ENCODE assay signal across 9 mouse cellular contexts in genomic region chr10:116949111-116950008, GRCm38 (mm10). TPM values are rescaled to one million over a fixed set of nuclear protein-coding genes. Genes with fewer than 3 reads are reported as not detected.
DNase-seq lines count a peak whose midpoint lies in the region; ATAC-seq and TF ChIP-seq lines count a peak whose summit lies in the region.
"Had no signal": no experiment of that assay in that cellular context is flagged by ENCODE, and none has a peak within 500 bp of the region (broad histone marks: within the 10 kb centered on the region; RNA-seq: fewer than 3 reads in every experiment).

No protein-coding gene starts in this region.

- H3K27me3 ChIP-seq in midbrain, embryonic 13.5 days: no peaks in the 10 kb centered on the region
- H3K27me3 ChIP-seq in stomach, postnatal 0 days (ENCODE audit: control insufficient read depth, insufficient read depth, low read length): no peaks in the 10 kb centered on the region

- H3K4me1 ChIP-seq in midbrain, embryonic 13.5 days (replicated peaks): peaks cover 21% of the 10 kb centered on the region
- no peaks in the 10 kb centered on the region for H3K4me1 ChIP-seq in stomach, postnatal 0 days (replicated peaks; ENCODE audit: control insufficient read depth, insufficient read depth)

- 1% methylated on average over 44 of the region's 44 CpGs for WGBS in midbrain, embryonic 13.5 days
- WGBS in stomach, postnatal 0 days: 5% methylated on average over 44 of the region's 44 CpGs

- intact Hi-C loops in gastrocnemius, postnatal 14 days (cut with DNase I; ENCODE audit: low total_unique reads): no loop called here
- intact Hi-C loops in heart, postnatal 36 days (cut with DNase I): loop anchor here (5.0 kb wide), 2 partner anchors 198 to 263 kb away; partner anchors contain the start of gene Frs2
- intact Hi-C loops in left cerebral cortex, postnatal 4 days (cut with DNase I): loop anchor here (10.0 kb wide), 1 partner anchor 95 kb away; the partner anchor contains the start of gene Lrrc10

- peak; percentile 28; the same call in 1 of the 2 replicates for ATAC-seq in common myeloid progenitor, adult 5-6 weeks (replicated peaks; ENCODE audit: low read depth, poor library complexity, severe bottlenecking)
- peak; percentile 41 for ATAC-seq in midbrain, embryonic 13.5 days
- ATAC-seq in stomach, postnatal 0 days (ENCODE audit: low FRiP score, low TSS enrichment): no peak; the same call in 1 of the 2 replicates

- H3K4me3 ChIP-seq in midbrain, embryonic 13.5 days (replicated peaks): peak overlapping the region; percentile 79
- H3K4me3 ChIP-seq in stomach, postnatal 0 days (ENCODE audit: low read depth, low read length): peak overlapping the region; percentile 75

- DNase-seq in gastrocnemius, postnatal 4 days (ENCODE audit: low spot score in 2 of 2): peak; percentile 33
- no peak for DNase-seq in gastrocnemius, postnatal 14 days
- DNase-seq in Muller cell, postnatal 12 days (ENCODE audit: inconsistent ontology term): peak; percentile 56
- DNase-seq in heart, postnatal 36 days: peak; percentile 33 to 41
- DNase-seq in left cerebral cortex, postnatal 4 days: peak; percentile 39
- no peak for DNase-seq in stomach, postnatal 0 days (ENCODE audit: low spot score)

- peak overlapping the region; percentile 84 for H3K9ac ChIP-seq in midbrain, embryonic 13.5 days (replicated peaks)
- peak overlapping the region; percentile 76 for H3K9ac ChIP-seq in stomach, postnatal 0 days (ENCODE audit: low read length)

- no peak for TF ChIP-seq EP300 in stomach, postnatal 0 days (optimal IDR thresholded peaks at IDR 0.05)

- H3K36me3 ChIP-seq in midbrain, embryonic 13.5 days: no peaks in the 10 kb centered on the region
- no peaks in the 10 kb centered on the region for H3K36me3 ChIP-seq in stomach, postnatal 0 days (ENCODE audit: control insufficient read depth, insufficient read depth, low read length)

- peak overlapping the region; percentile 75 for H3K4me2 ChIP-seq in midbrain, embryonic 13.5 days (replicated peaks)
- peak overlapping the region; percentile 98 for H3K4me2 ChIP-seq in stomach, postnatal 0 days (replicated peaks; ENCODE audit: low read depth)

- H3K9me3 ChIP-seq in midbrain, embryonic 13.5 days: 0 out of 2 replicates have a peak, but pooled peaks cover 3% of the 10 kb centered on the region
- no peaks in the 10 kb centered on the region for H3K9me3 ChIP-seq in stomach, postnatal 0 days (ENCODE audit: control insufficient read depth, low read length)

- H3K27ac ChIP-seq in midbrain, embryonic 13.5 days: peak overlapping the region; percentile 90
- peak overlapping the region; percentile 89 for H3K27ac ChIP-seq in stomach, postnatal 0 days (replicated peaks)

- TF ChIP-seq CTCF in stomach, postnatal 0 days (IDR thresholded peaks at IDR 0.05; ENCODE audit: low read depth): no peak

RNA-seq across cellular contexts. Expression of gene Rab3ip, which starts 1.2 kb away (rescaled TPM):
- 10 to 100 TPM; 25.9 to 28.3 TPM for total RNA-seq in gastrocnemius, postnatal 4 days (2021)
- total RNA-seq in gastrocnemius, postnatal 14 days (2021): 10 to 100 TPM; 16.2 to 17.3 TPM
- total RNA-seq in common myeloid progenitor, adult 5-6 weeks (2017): 8.2 and 14.3 TPM in 2 replicates
- 10 to 100 TPM; 85.3 to 89.2 TPM for total RNA-seq in heart, postnatal 36 days (2021)
- 10 to 100 TPM; 41.2 to 42.9 TPM for total RNA-seq in left cerebral cortex, postnatal 4 days (2021)
- 43.9 and 44.2 TPM in 2 replicates for polyA plus RNA-seq in midbrain, embryonic 13.5 days (2015; fragmentation: Nextera tagmentation; extraction: Ambion mirVana)
- 13.5 and 14.4 TPM in 2 replicates for polyA plus RNA-seq in stomach, postnatal 0 days (2015; fragmentation: Nextera tagmentation; extraction: Ambion mirVana)

RNA-seq across cellular contexts. Expression of gene Gm10271, which starts 23.0 kb away (rescaled TPM):
- not detected for total RNA-seq in gastrocnemius, postnatal 4 days (2021)
- not detected for total RNA-seq in gastrocnemius, postnatal 14 days (2021)
- total RNA-seq in common myeloid progenitor, adult 5-6 weeks (2017): not detected in 2 replicates
- not detected for total RNA-seq in heart, postnatal 36 days (2021)
- not detected for total RNA-seq in left cerebral cortex, postnatal 4 days (2021)
- polyA plus RNA-seq in midbrain, embryonic 13.5 days (2015; fragmentation: Nextera tagmentation; extraction: Ambion mirVana): not detected in 2 replicates
- polyA plus RNA-seq in stomach, postnatal 0 days (2015; fragmentation: Nextera tagmentation; extraction: Ambion mirVana): not detected in 2 replicates
- total RNA-seq: left cerebral cortex, adult 8-10 months had no signal

RNA-seq across cellular contexts. Expression of gene Best3, which starts 36.8 kb away (rescaled TPM):
- total RNA-seq in gastrocnemius, postnatal 4 days (2021): 10 to 100 TPM; 10.9 to 12.7 TPM
- 10 to 100 TPM in 1 of 2 experiments, 1 to 10 TPM in 1; 9.2 to 11.7 TPM for total RNA-seq in gastrocnemius, postnatal 14 days (2021)
- not detected in 2 replicates for total RNA-seq in common myeloid progenitor, adult 5-6 weeks (2017)
- total RNA-seq in heart, postnatal 36 days (2021): 1 to 10 TPM; 4.3 to 4.7 TPM
- under 1 TPM in 1 of 2 experiments, not detected in 1; 0.16 TPM for total RNA-seq in left cerebral cortex, postnatal 4 days (2021)
- 0.09 and 0.15 TPM in 2 replicates for polyA plus RNA-seq in midbrain, embryonic 13.5 days (2015; fragmentation: Nextera tagmentation; extraction: Ambion mirVana)
- 0.08 and 0.10 TPM in 2 replicates for polyA plus RNA-seq in stomach, postnatal 0 days (2015; fragmentation: Nextera tagmentation; extraction: Ambion mirVana)

RNA-seq across cellular contexts. Expression of gene Myrfl, which starts 52.6 kb away (rescaled TPM):
- total RNA-seq in gastrocnemius, postnatal 4 days (2021): under 1 TPM; 0.34 to 0.42 TPM
- under 1 TPM; 0.11 to 0.39 TPM for total RNA-seq in gastrocnemius, postnatal 14 days (2021)
- total RNA-seq in common myeloid progenitor, adult 5-6 weeks (2017): 0.24 TPM in 1 of 2 replicates, not detected in the other
- total RNA-seq in heart, postnatal 36 days (2021): 1 to 10 TPM; 1.3 to 1.5 TPM
- under 1 TPM; 0.14 to 0.20 TPM for total RNA-seq in left cerebral cortex, postnatal 4 days (2021)
- polyA plus RNA-seq in midbrain, embryonic 13.5 days (2015; fragmentation: Nextera tagmentation; extraction: Ambion mirVana): 0.12 TPM in 1 of 2 replicates, not detected in the other
- polyA plus RNA-seq in stomach, postnatal 0 days (2015; fragmentation: Nextera tagmentation; extraction: Ambion mirVana): 0.02 TPM in 1 of 2 replicates, not detected in the other

Comparison
In these comparisons a context has a peak if more than half of its experiments do, and no peak if none do; other contexts are left out.
1. DNase-seq: peak in gastrocnemius, postnatal 4 days (2 of 2), Muller cell, postnatal 12 days (single experiment), heart, postnatal 36 days (2 of 2) and left cerebral cortex, postnatal 4 days (single experiment); none in gastrocnemius, postnatal 14 days (single experiment) and stomach, postnatal 0 days (single experiment).